Mouse (Mus musculus) common myeloid progenitor, adult 5-6 weeks (primary cell): ENCODE data around the gene Rcor2. TPM values are rescaled to one million over a fixed set of nuclear protein-coding genes. Genes with fewer than 3 reads are reported as not detected.

Experiments used
- ATAC-seq: replicated peaks from 2 replicates; pipeline ENCODE4 v1.8.0; 2016; ENCODE audit warnings: low read depth, mild to moderate bottlenecking, moderate TSS enrichment, inconsistent platforms; ENCODE audit not compliant: poor library complexity, severe bottlenecking
- total RNA-seq: library from RNA; stranded (forward); fragments of 200-1000, 187-1606 nt; gene quantifications from 2 replicates; pipeline ENCODE4 v1.2.3, GENCODE M21; 2017

Gene Rcor2
- total RNA-seq, 1 experiment from 2014 or later: 5.9 TPM

DNA sequence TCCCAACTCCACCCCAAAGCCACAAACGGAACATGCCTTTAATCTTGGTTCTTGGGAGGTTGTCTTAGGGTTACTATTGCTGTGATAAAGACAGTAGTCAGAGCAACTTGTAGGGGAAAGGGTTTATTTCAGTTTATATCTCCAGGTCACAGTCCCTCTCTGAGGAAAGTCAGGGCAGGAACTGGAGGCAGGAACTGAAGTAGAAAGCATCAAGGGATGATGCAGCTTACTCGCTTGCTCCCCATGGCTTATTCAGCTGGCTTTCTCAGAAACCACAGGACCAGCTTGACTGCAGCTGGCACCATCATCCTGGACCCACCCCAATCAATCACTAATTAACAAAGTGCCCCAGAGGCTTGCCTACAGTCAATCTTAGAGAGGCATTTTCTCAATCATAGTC is 46.5 kb downstream of the Rcor2 start:
- ATAC-seq: no peak

DNA sequence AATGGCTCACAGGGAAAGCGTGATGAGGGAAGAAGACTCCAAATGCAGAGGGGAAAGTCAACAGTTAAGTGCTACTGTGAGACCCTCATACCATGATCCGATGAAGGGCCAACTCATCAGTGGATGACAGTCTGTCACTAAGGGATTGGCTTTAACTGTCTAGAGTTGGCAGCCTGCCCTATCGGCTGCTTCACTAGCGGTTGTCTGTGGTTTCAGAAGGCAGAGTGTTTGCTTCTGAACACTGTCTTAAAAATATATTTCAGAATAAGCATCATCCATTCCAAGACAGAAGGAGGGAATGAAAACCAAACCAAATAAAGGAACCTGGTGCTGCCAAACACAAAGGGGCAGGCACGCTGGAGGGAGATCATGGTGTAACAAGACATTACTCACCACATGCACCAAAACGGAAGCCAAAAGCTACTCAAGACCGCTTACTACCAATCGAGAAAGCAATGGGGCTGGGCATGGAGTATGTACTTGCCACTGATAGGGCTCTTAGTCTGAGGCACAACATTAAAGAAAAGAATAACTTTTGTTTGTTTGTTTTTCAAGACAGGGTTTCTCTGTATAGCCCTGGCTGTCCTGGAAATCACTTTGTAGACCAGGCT is 48.0 kb downstream of the Rcor2 start:
- peak; percentile 57 for ATAC-seq

GRCm38 (mm10) chr19:7315587-7315984 is 48.5 kb downstream of the Rcor2 start:
- ATAC-seq: peak; percentile 31; the same call in 1 of the 2 replicates

GRCm38 (mm10) chr19:7316822-7317221 is 49.7 kb downstream of the Rcor2 start:
- no peak for ATAC-seq

DNA sequence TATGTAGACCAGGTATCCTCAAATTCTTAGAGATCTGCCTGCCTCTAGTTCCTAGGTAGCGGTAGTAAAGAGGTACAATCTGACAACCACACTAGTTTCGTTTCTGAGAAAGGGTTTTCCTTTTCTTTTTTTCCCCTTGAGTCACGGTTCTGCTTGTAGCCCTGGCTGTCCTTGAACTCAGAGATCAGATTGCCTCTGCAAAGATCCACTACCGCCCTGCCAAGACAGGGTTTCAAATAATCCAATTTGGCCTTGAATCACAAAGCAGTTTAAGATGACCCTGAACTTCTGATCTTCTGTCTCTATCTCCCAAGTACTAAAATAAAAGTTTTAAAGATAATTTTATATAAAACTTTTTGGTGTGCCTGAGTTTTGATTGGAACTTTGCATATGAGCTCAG is 50.6 kb downstream of the Rcor2 start:
- no peak for ATAC-seq

- ATAC-seq: no peak
Measured at GRCm38 (mm10) chr19:7320181-7320580, 53.1 kb downstream of the Rcor2 start.

DNA sequence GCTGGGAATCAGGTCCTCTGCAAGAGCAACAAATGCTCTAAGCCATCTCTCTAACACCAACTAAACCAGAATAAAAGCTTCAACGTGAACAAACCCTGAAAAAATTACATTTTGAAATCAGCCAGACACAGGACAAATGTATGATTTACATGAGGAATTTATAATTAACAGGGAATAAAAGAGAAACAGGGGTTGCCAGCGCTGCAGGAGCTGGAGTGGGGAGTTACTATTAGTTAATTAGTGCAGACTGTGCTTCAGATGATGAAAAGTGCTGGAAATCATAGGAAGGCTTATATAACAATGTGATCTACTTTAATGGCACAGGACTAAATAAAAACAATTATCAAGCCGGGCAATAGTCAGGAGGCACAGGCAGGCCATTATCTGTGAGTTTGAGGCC is 54.3 kb downstream of the Rcor2 start:
- ATAC-seq: no peak

Other genes with a start within 250 kb of the Rcor2 start
- 221 and 234 TPM in 2 replicates for gene Fermt3, start 247.9 kb upstream of the Rcor2 start, total RNA-seq
- 244 and 257 TPM in 2 replicates for gene Stip1, start 227.4 kb upstream of the Rcor2 start, total RNA-seq
- gene Macrod1, start 210.5 kb upstream of the Rcor2 start, total RNA-seq: 2.8 and 7.9 TPM in 2 replicates
- not detected in 2 replicates for gene Flrt1, start 161.6 kb upstream of the Rcor2 start, total RNA-seq
- gene Otub1, start 61.0 kb upstream of the Rcor2 start, total RNA-seq: 68.3 and 73.2 TPM in 2 replicates
- gene Cox8a, start 49.7 kb upstream of the Rcor2 start, total RNA-seq: 385 and 388 TPM in 2 replicates
- 31.5 and 39.4 TPM in 2 replicates for gene Naa40, start 26.1 kb upstream of the Rcor2 start, total RNA-seq
- gene Mark2, start 74.5 kb downstream of the Rcor2 start, total RNA-seq: 17.9 and 40.2 TPM in 2 replicates
- gene Spindoc, start 115.7 kb downstream of the Rcor2 start, total RNA-seq: 9.1 and 11.8 TPM in 2 replicates
- 4.0 and 4.5 TPM in 2 replicates for gene 2700081O15Rik, start 150.3 kb downstream of the Rcor2 start, total RNA-seq
- gene Rtn3, start 216.0 kb downstream of the Rcor2 start, total RNA-seq: 85.4 and 85.6 TPM in 2 replicates
- 76.9 and 116 TPM in 2 replicates for gene Atl3, start 226.7 kb downstream of the Rcor2 start, total RNA-seq